Mouse (Mus musculus) ES-E14 (cell line): ENCODE measurements around the gene Hist1h2ak.

Source experiments
- CHD2 ChIP-seq: IDR thresholded peaks from 2 replicates; pipeline ENCODE4 v1.6.1; 2014; ENCODE audit warnings: mild to moderate bottlenecking, low read depth, low read length, inconsistent platforms
- HCFC1 ChIP-seq: IDR thresholded peaks from 2 replicates; pipeline ENCODE4 v1.6.1; 2012; ENCODE audit warnings: low read length, inconsistent platforms, borderline replicate concordance; ENCODE audit not compliant: insufficient read depth
- ZC3H11A ChIP-seq: IDR thresholded peaks from 2 replicates; pipeline ENCODE4 v1.6.1; 2012; ENCODE audit warnings: low read depth, mild to moderate bottlenecking, inconsistent platforms, low read length, borderline replicate concordance
- ZNF384 ChIP-seq: IDR thresholded peaks from 2 replicates; pipeline ENCODE4 v1.6.1; 2012; ENCODE audit warnings: low read depth, low read length, inconsistent platforms

- TF ChIP-seq ZNF384 = no peak
- no peak for TF ChIP-seq ZC3H11A
- no peak for TF ChIP-seq CHD2
- 0 out of 2 replicates have a peak, but pooled peaks have one; percentile 11 for TF ChIP-seq HCFC1
These were observed 19.4 kb downstream of the Hist1h2ak start for GRCm38 (mm10) chr13:21734010-21734905.
